Mouse (Mus musculus) 416B (cell line): Measurements from ENCODE around the gene Rbl1.

Experiments
- DNase-seq: peaks from one replicate; pipeline ENCODE4 v3.0.0; 2011; ENCODE audit warnings: low read depth

Rbl1 gene

DNA sequence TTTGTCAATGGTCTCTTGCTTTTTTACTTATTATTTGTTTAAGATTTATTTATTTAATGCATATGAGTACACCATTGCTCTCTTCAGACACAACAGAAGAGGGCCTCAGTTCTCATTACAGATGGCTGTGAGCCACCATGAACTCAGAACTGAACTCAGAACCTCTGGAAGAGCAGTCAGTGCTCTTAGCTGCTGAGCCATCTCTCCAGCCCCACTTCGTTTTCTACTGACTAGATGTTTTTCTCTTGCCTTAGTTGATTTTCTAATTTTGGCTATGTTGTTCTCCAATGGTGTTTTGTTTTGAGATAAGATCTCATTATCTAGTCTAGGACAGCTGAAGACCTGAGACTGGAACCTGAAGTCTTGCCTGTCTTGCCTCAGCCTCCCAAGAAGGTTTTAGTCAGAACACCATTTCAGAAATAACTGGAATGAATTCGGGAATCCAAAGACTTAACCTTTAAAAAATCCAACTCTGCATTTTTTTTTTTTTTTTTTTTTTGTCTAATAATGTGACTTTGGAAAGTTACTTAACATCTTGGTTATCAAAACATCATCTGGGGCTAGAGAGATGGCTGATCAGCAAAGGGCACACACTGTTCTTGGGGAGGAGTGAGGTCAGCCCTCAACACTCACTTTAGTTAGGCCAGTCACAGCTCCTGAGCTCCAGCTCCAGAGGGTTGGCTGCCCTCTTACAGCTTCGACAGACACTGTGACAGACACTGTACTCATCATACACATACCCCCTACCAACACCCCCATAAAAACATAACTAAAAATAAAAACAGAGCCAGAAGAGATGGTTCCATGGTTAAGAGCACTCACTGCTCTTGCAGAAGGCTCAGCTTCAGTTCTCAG lies 71.4 kb downstream of the Rbl1 start:
- DNase-seq, result no peak

DNA sequence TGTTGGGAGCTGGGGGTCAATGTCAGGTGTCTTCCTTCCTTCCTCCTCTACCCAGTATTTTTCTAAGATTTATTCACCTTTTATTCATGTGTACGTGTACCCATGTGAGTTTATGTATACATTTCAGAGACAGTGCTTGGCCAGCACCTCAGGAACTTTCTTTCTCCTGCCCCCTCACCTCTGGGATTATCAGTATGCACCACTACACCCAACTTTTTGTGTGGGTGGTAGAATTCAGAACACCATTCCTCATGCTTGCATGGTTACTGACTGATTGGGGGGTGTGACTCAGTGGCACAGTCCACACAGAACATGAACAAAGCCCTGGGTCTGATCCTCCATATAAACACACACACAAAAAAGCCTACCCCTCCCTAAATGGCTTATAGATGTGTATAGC lies 72.2 kb downstream of the Rbl1 start:
- no peak for DNase-seq

DNA sequence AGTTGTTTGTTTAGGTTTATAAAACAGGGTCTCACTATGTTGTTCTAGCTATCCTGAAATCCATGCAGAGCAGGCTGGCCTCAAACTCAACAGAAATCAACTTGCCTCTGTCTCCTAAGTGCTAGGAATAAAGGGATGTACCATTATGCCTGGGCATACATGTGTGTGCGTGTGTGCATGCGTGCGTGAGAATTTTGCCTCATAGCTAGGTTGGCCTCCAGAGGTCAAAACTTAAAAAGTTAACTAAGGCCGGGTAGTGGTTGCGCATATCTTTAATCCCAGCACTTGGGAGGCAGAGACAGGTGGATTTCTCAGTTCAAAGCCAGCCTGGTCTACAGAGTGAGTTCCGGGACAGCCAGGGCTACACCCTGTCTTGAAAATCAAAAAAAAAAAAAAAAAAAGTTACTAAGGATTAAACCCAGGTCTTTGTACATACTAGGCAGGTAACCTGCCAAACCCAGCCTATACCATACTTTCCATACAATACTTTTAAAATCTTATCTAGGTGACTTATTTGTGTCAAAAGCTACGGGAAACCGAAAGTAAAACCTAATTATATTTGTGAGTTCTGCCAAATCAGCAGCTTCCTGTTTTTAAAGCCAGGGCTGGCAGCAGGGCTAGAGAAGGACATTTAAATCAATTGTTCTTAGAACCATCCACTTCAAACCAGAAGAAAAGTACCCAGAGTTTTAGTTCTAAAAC lies 73.4 kb downstream of the Rbl1 start:
- DNase-seq, result peak; percentile 77

- DNase-seq, result no peak
These were observed 74.7 kb downstream of the Rbl1 start for GRCm38 (mm10) chr2:157129601-157130164.

DNA sequence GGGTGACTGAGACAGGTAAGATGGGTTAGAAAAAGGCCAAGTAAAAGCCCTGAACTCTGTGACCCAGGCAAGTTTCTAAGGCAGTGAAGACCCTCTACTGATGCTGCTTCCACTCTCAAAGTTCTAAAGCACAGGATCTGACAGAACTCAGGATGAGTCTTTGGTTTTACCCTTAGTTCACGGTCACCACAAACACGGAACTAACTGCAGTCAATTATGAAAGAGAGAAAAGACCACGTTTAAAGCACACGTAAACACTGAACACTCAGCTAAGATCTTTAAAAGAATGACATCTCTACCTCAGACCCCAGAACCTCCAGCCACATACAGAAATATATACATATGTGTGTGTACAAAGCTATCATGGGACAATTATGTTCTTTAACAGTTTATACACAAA lies 75.2 kb downstream of the Rbl1 start:
- no peak for DNase-seq

- peak; percentile 28 for DNase-seq
These were observed 76.3 kb downstream of the Rbl1 start for GRCm38 (mm10) chr2:157128072-157128471.

GRCm38 (mm10) chr2:157127370-157127769 lies 77.0 kb downstream of the Rbl1 start:
- DNase-seq, result no peak

- DNase-seq, result no peak
These were observed 79.1 kb downstream of the Rbl1 start for GRCm38 (mm10) chr2:157125246-157125645.

GRCm38 (mm10) chr2:157121766-157122165 lies 82.6 kb downstream of the Rbl1 start:
- no peak for DNase-seq

- no peak for DNase-seq
These were observed 85.3 kb downstream of the Rbl1 start for GRCm38 (mm10) chr2:157119075-157119474.

- DNase-seq, result no peak
These were observed 85.8 kb downstream of the Rbl1 start for GRCm38 (mm10) chr2:157118556-157118955.

GRCm38 (mm10) chr2:157116964-157117363 lies 87.4 kb downstream of the Rbl1 start:
- DNase-seq, result peak; percentile 66

GRCm38 (mm10) chr2:157108236-157108635 lies 96.1 kb downstream of the Rbl1 start:
- DNase-seq, result peak; percentile 64

DNA sequence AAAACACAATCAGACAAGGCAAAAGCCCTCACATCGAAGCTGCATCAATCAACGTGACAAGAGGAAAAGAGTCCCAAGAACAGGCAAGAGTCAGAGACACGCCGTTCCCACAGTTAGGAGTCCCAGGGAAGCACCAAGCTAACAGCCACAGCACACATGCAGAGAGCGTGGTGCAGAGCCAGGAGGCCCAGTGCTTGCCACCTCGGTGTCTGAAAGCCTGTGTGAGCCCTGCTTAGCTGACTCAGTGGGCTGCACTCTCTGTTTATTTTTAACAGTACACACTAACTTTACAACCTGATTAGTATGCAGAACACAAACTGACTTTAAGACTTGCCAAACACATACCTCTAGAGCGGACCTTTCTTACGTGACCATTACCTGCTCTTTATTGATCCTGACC lies 99.9 kb downstream of the Rbl1 start:
- no peak for DNase-seq

GRCm38 (mm10) chr2:157102256-157102655 lies 102.1 kb downstream of the Rbl1 start:
- no peak for DNase-seq

DNA sequence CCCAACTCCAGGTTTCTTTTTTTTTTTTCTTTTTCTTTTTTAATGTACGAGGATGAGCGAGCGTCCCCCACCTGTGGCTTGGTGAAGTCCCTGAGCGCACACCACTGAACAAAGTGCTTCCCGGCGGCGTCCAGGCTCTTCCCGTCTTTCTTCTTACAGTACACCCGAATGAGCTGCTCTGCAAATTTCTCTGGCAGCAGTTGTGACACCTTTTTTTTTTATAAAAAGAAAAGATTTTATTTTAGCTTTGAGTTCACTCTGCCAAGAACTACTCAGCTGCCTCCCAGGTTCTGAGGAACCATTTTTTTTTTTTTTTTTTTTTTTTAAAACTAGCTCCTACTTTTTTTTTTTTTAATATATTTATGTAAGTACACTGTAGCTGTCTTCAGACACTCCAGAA lies 102.7 kb downstream of the Rbl1 start:
- no peak for DNase-seq

GRCm38 (mm10) chr2:157100319-157100605 lies 104.1 kb downstream of the Rbl1 start:
- DNase-seq, result no peak

DNA sequence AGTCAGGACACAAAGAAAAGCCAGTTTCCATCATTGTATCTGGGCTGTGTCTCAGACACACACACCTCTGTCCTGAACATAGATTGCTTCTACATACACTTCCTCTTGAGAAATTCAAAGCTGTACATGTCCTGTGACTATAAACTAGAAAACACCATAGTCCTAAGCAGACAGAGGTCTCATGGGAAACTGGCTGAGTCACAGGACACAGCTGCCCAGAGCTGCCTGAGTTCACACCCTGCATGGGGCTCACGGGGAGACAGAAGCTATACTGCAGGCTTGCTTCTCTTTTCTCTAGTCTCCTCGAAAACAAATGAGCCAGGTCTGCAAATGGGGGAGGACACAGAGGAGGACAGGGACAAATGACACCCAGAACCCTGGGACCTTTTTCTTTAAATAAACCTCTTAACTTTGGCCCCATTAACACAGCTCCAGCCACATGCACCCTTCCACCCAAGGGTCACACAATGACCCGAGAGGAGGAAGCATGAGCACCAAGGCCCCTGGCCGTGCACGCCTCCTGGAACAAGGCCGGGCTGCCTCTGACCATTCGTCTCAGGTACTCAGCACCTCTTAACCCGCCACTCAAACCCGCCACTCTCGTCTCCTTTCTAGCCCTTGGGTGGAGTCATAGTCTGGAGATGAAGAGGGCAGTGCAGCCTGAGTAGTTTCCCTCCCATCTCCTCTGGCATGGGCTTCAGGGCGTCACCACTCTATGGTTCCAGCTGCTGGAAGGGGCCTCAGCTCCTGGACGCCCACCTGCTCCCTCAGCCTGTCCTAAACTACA lies 104.6 kb downstream of the Rbl1 start:
- peak; percentile 52 for DNase-seq
